Mouse (Mus musculus) cortical plate, adult 2 months (tissue): ENCODE data around the gene Ralgapa1. TPM values are rescaled to one million over a fixed set of nuclear protein-coding genes. Genes with fewer than 3 reads are reported as not detected.

ENCODE experiments used
- H3K27ac ChIP-seq: fragments of 200-500 bp; 2 replicates; pipeline ENCODE4 v1.5.1; 2012; ENCODE audit warnings: low read length, control low read depth, inconsistent platforms; ENCODE audit not compliant: insufficient read depth
- H3K4me1 ChIP-seq: fragments of 200-500 bp; 2 replicates; pipeline ENCODE4 v1.6.1; 2011; ENCODE audit warnings: low read length; ENCODE audit not compliant: control insufficient read depth, insufficient read depth
- H3K4me3 ChIP-seq: fragments of 200-500 bp; 2 replicates; pipeline ENCODE4 v1.5.1; 2011; ENCODE audit warnings: mild to moderate bottlenecking, low read length, control low read depth; ENCODE audit not compliant: insufficient read depth
- CTCF ChIP-seq: fragments of 200-500 bp; IDR thresholded peaks from 2 replicates; pipeline ENCODE4 v1.5.1; 2011; ENCODE audit warnings: mild to moderate bottlenecking, control low read depth, low read length; ENCODE audit not compliant: insufficient read depth; ENCODE audit errors: extremely low read depth
- POLR2A ChIP-seq: fragments of 200-500 bp; IDR thresholded peaks from 2 replicates; pipeline ENCODE4 v1.6.1; 2011; ENCODE audit warnings: mild to moderate bottlenecking, low read length, control low read depth; ENCODE audit not compliant: insufficient read depth; ENCODE audit errors: extremely low read depth
- polyA plus RNA-seq: library from polyadenylated mRNA; depleted of rRNA; stranded (reverse); fragments of >200 nt; gene quantifications from 2 replicates; pipeline ENCODE4 v1.2.3, GENCODE M21; 2012

Gene Ralgapa1
- polyA plus RNA-seq, 1 experiment, result 62.3 TPM

DNA sequence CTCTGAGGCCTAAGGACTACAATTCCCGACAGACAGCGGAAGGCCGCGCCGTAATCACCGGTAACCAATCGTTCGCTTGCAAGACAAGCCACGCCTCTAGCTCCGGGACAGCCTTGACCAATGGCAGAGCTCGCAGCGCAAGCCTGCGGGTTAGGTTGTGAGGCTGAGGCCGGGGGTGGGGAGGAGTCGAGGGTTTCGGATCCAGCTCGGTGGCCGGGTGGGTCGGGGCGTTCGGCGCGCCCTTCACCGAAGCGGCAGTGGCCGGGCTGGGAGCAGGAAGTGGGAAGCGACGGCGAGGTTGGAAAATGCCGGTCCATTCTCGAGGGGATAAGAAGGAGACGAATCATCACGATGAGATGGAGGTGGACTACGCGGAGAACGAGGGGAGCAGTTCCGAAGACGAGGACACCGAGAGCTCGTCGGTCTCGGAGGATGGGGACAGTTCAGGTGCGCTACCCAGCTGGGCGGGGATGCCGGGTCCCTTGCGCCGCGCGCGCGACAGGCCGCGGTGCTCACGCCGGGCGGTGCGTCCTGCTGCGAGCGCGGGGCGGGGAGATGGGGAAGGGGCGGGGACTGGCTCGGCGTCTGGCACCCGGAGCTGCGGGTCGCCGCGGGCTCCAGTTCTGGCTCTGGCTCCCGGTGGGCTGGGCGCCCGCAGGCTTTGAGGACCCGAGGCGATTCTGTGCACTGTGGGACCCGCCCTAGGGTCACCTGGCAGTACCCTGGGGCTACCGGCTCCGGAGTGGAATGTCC lies 15.4 kb upstream of the Ralgapa1 start, which contains the start of gene Brms1l:
TSS of gene Brms1l (plus strand) at position 126 of the 753 bp plus-strand sequence.
- TF ChIP-seq POLR2A, result peak; percentile 74
- no peak for TF ChIP-seq CTCF
- peak within 1 kb of the TSS; percentile 98 for H3K27ac ChIP-seq
- H3K4me3 ChIP-seq, result peak within 1 kb of the TSS; percentile 99
- peaks cover 2% of the 10 kb centered on the region for H3K4me1 ChIP-seq

DNA sequence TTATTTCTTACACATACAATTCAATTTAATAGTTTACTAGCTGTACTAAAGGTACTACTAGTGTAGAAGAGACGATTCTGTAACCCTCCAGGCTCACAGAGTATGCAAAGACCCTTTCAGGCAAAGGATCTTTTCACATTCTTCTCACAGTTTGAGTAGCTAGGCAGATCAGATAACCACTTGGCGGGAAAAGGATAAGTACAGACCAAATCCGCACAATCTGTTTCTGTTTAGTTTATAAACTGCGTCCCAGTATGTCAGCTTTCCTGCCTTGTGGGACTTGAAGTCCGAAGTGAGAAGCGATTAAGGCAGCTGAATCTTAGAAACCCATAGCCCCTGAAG lies 14.9 kb upstream of the Ralgapa1 start:
- H3K4me3 ChIP-seq, result peak overlapping the region; percentile 99; the same call in 1 of the 2 replicates

DNA sequence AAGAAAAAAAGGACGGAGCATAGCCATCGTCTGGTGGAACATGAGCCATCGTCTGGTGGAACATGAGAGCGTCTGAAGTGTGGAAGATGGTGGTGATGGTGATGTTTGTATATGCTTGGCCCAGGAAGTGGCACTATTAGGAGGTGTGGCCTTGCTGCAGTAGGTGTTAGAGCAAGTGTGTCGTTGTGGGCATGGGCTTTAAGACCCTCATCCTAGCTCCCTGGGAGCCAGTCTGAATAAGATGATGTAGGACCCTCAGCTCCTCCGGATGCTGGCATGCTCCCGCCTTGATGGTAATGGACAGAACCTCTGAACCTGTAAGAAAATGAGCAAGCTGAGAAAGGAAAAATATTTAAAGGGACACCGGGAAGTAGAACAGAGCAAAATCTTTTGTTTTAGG lies 13.9 kb upstream of the Ralgapa1 start:
- no peak overlapping the region for H3K27ac ChIP-seq
- TF ChIP-seq POLR2A (no peak), CTCF (no peak)
- H3K4me3 ChIP-seq, result no peak overlapping the region
- peaks cover 2% of the 10 kb centered on the region for H3K4me1 ChIP-seq

More for the DNA sequence above, 14.9 kb upstream of the Ralgapa1 start:
- TF ChIP-seq CTCF, result no peak
- no peak for TF ChIP-seq POLR2A
- Histone ChIP-seq H3K27ac (no peak overlapping the region), H3K4me1 (peaks cover 2% of the 10 kb centered on the region)

DNA sequence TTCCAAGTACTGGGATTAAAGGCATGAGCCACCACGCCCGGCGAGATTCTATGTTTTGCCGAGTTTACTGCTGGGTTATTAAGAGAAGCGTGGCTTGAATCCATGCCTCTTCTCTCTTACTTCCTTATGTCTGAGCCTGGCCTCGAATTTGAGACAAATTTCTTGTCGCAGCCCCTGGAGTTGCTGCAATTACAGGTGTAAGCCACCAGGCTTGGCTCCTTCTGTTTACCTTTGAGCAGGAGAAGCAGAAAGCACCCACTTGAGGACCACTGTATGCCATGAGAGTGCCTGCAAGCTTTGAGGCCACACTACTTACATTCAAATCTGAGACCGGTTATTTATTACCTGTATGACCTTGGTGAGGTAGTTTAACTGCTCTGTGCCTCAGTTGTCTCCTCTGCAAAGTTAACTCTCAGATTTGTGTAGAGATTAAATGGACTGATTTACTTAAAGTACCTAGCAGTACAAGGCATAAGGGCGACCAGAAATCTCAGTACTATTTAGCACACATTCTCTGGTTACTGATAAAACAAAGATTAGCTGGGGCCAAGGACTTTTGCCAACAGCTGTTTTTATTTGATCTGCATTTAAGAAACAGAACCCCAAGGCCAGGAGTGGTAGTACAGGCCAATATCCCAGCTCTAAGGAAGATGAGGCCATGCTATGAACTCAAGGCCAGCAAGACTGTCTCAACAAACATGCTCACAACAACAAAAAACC lies 13.1 kb upstream of the Ralgapa1 start:
- no peak overlapping the region for H3K27ac ChIP-seq

DNA sequence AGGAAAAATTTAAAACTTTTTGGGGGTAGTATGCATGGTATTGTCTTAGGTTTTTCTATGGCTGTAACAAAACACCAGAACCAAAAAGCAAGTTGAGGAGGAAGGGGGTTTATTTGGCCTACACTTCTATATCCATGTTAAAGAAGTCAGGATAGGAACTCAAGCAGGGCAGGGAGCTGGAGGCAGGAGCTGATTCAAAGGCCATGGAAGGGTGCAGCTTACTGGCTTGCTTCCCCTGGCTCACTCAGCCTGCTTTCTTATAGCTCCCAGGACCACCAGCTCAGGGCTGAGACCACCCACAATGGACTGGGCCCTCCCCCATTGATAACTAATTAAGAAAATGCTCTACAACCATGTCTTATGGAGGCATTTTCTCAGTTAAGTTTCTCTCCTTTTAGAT lies 12.0 kb upstream of the Ralgapa1 start:
- no peak for TF ChIP-seq POLR2A
- TF ChIP-seq CTCF, result no peak
- Histone ChIP-seq H3K4me3 (no peak overlapping the region), H3K27ac (no peak overlapping the region), H3K4me1 (peaks cover 2% of the 10 kb centered on the region)

More for the DNA sequence above, 13.1 kb upstream of the Ralgapa1 start:
- H3K4me3 ChIP-seq, result no peak overlapping the region
- no peak for TF ChIP-seq CTCF
- no peak for TF ChIP-seq POLR2A
- peaks cover 2% of the 10 kb centered on the region for H3K4me1 ChIP-seq

DNA sequence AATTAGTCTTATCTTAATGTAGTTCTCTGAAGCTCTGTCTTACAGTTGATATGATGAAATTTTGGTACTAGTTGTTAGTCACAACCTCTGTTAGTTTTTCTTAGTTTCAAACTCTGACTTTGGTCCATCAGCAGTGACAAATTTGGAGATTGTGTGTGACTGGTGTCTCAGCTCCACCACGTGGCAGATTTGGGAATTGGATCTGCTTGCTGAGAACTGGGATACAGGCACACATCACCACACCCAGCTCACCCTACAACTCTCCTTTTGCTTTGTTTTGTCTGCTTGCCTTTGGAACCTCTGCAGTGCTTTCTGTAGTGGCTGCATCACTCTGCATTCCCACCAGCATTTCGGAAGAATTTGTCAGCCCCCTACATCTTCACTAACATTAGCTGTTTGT lies 10.1 kb upstream of the Ralgapa1 start:
- Histone ChIP-seq H3K4me3 (no peak overlapping the region), H3K4me1 (no peaks in the 10 kb centered on the region), H3K27ac (no peak overlapping the region)
- no peak for TF ChIP-seq POLR2A
- peak; percentile 94 for TF ChIP-seq CTCF

DNA sequence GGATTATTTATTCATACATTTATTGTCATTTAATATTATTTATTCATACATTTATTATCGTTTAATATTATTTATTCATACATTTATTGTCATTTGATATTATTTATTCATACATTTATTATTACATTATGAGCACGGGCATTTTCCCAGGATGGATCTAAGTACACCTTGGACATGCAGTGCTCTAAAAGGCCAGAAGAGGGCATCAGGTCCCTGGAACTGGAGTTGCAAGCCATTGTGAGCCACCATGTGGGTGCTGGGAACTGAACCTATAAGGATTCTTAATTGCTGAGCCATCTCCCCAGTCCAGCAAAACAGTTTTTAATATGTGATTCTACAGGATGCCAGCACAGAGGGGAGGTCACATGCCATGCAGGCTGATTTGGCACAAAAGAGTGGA lies 4.6 kb upstream of the Ralgapa1 start:
- no peak overlapping the region for H3K27ac ChIP-seq
- TF ChIP-seq POLR2A, result no peak
- no peak for TF ChIP-seq CTCF
- no peaks in the 10 kb centered on the region for H3K4me1 ChIP-seq
- no peak overlapping the region for H3K4me3 ChIP-seq

DNA sequence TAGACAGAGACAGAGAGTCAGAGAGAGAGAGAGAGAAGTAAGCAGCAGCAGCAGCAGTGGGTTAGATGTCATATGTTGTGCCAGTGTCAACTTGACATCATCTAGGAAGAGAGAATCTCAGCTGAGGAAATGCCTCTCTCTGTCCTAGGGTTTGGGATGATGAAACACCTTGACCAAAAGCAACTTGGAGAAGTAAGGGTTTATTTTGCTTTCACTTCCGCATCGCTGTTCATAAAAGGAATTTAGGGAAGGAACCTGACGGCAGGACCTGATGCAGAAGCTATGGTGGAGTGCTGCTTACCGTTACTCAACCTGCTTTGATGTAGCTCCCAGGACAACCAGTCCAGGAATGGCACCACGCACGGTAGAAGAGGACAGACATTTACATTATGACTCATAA lies 3.1 kb upstream of the Ralgapa1 start:
- Histone ChIP-seq H3K4me1 (no peaks in the 10 kb centered on the region), H3K27ac (no peak overlapping the region), H3K4me3 (no peak overlapping the region)
- TF ChIP-seq CTCF (no peak), POLR2A (no peak)

DNA sequence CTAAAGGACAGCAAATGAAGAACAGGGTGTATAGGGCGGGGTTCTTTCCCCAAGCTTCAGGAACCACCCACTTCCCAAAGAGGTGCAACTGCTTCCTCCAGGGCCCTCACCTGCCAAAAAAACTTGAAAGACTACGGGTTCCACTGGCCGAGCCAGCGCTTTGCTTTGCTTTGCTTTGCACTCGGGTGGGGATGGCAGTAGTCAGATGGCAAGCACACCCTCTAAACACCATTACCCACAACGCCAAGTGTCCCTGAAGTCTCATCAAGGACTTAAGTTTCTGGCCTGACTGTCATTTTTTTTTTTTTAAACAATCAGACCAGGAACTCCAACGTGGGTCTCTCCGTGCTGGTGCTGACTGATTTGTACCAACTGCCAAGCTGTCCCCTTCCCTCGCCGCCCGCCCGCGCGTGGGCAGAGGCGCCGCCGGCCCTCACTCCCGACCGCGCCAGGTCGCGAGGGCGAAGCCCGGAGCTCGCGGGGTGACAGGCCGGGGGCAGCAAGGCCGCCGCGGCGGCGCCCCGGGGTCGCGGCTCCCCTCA lies 777 bp downstream of the Ralgapa1 start:
- Histone ChIP-seq H3K4me3 (peak overlapping the region; percentile 74), H3K4me1 (peaks cover 2% of the 10 kb centered on the region; the same call in 1 of the 2 replicates), H3K27ac (peak overlapping the region; percentile 78)
- TF ChIP-seq CTCF, result no peak
- 0 out of 2 replicates have a peak, but pooled peaks have one; percentile 34 for TF ChIP-seq POLR2A
